Mouse (Mus musculus): ENCODE data around the gene Gm26558. TPM values are rescaled to one million over a fixed set of nuclear protein-coding genes. Genes with fewer than 3 reads are reported as not detected.
A peak's percentile ranks its signal among the peaks of the same experiment; 100 is the strongest.

Gm26558 gene
- total and polyA plus RNA-seq, 2 experiments from 2014 or later = 0.58 to 4.8 TPM

GRCm38 (mm10) chr2:70700851-70701250, 38.9 kb upstream of the Gm26558 start:
- H3K4me3 ChIP-seq (ENCODE audit: low read length) = no peak overlapping the region
- ATAC-seq = no peak
- TF ChIP-seq CTCF (IDR thresholded peaks at IDR 0.05; ENCODE audit: low read depth) = no peak
- H3K9ac ChIP-seq (replicated peaks; ENCODE audit: low read length) = no peak overlapping the region
- H3K9me3 ChIP-seq (ENCODE audit: low read length) = no peaks in the 10 kb centered on the region
- no peaks in the 10 kb centered on the region for H3K36me3 ChIP-seq (ENCODE audit: insufficient read depth, low read length)
- DNase-seq (ENCODE audit: low spot score) = no peak
- peaks cover 8% of the 10 kb centered on the region; the same call in 1 of the 2 replicates for H3K4me1 ChIP-seq (ENCODE audit: insufficient read depth, low read length)
- H3K27me3 ChIP-seq (ENCODE audit: insufficient read depth, low read length) = no peaks in the 10 kb centered on the region
- no peak overlapping the region for H3K4me2 ChIP-seq (ENCODE audit: low read depth, low read length)
- 89% methylated on average over 3 of the region's 3 CpGs for WGBS
- H3K27ac ChIP-seq = no peak overlapping the region

GRCm38 (mm10) chr2:70695712-70696111, 33.8 kb upstream of the Gm26558 start:
- Histone ChIP-seq H3K4me1 (ENCODE audit: insufficient read depth, low read length) (no peaks in the 10 kb centered on the region), H3K9me3 (ENCODE audit: low read length) (no peaks in the 10 kb centered on the region), H3K4me3 (ENCODE audit: low read length) (no peak overlapping the region), H3K36me3 (ENCODE audit: insufficient read depth, low read length) (peaks cover 6% of the 10 kb centered on the region), H3K4me2 (ENCODE audit: low read depth, low read length) (no peak overlapping the region), H3K27ac (no peak overlapping the region), H3K9ac (replicated peaks; ENCODE audit: low read length) (no peak overlapping the region), H3K27me3 (ENCODE audit: insufficient read depth, low read length) (no peaks in the 10 kb centered on the region)
- no peak for TF ChIP-seq CTCF (IDR thresholded peaks at IDR 0.05; ENCODE audit: low read depth)
- no peak for DNase-seq (ENCODE audit: low spot score)
- no peak for ATAC-seq
- 92% methylated on average over 10 of the region's 10 CpGs for WGBS

- H3K4me2 ChIP-seq (ENCODE audit: low read depth, low read length) = no peak overlapping the region
- WGBS = 89% methylated on average over 11 of the region's 11 CpGs
- no peak for ATAC-seq
- DNase-seq (ENCODE audit: low spot score) = no peak
- no peak overlapping the region for H3K4me3 ChIP-seq (ENCODE audit: low read length)
- no peaks in the 10 kb centered on the region for H3K9me3 ChIP-seq (ENCODE audit: low read length)
- TF ChIP-seq CTCF (IDR thresholded peaks at IDR 0.05; ENCODE audit: low read depth) = no peak
- peaks cover 52% of the 10 kb centered on the region for H3K36me3 ChIP-seq (ENCODE audit: insufficient read depth, low read length)
- H3K27me3 ChIP-seq (ENCODE audit: insufficient read depth, low read length) = no peaks in the 10 kb centered on the region
- H3K27ac ChIP-seq = no peak overlapping the region
- H3K4me1 ChIP-seq (ENCODE audit: insufficient read depth, low read length) = no peaks in the 10 kb centered on the region
- no peak overlapping the region for H3K9ac ChIP-seq (replicated peaks; ENCODE audit: low read length)
Observed at GRCm38 (mm10) chr2:70690195-70690594, 28.3 kb upstream of the Gm26558 start.

DNA sequence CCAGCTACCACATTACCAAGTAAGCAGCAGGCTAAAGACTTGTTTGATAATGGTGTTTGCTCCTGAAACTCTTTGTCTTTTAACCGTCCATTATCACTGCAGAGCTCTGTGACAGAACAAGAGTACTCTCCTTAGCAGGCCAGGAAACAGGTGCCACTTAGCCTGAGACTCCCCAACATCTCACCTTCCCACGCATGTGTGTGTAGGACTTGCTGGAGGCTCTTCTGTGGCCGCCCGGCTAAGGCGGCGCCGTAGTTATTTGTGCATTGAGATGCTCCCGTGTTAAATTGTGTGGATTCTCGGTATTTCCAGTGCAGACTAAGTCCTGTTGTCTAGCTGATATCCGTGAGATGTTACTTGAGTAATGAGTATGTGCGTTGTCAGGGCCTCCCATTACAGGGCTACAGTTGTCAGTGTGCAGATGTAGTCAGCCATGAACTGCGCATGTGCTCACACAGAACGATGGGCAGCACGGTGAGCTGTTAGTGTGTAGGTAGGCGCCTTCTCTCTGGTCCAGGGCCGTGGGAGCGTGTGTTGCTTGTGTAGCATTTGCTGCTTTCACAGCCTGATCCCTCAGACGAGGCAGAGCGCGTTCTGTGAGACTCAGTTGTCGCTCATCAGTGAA, 26.7 kb upstream of the Gm26558 start:
- H3K27me3 ChIP-seq (ENCODE audit: insufficient read depth, low read length) = no peaks in the 10 kb centered on the region
- ATAC-seq (no peak), DNase-seq (ENCODE audit: low spot score) (no peak)
- H3K9me3 ChIP-seq (ENCODE audit: low read length) = no peaks in the 10 kb centered on the region
- H3K9ac ChIP-seq (replicated peaks; ENCODE audit: low read length) = no peak overlapping the region
- no peak overlapping the region for H3K4me3 ChIP-seq (ENCODE audit: low read length)
- H3K4me1 ChIP-seq (ENCODE audit: insufficient read depth, low read length) = no peaks in the 10 kb centered on the region
- peaks cover 67% of the 10 kb centered on the region for H3K36me3 ChIP-seq (ENCODE audit: insufficient read depth, low read length)
- no peak overlapping the region for H3K4me2 ChIP-seq (ENCODE audit: low read depth, low read length)
- no peak for TF ChIP-seq CTCF (IDR thresholded peaks at IDR 0.05; ENCODE audit: low read depth)
- 91% methylated on average over 21 of the region's 21 CpGs for whole genome bisulfite sequencing
- no peak overlapping the region for H3K27ac ChIP-seq

- peaks cover 86% of the 10 kb centered on the region for H3K36me3 ChIP-seq (ENCODE audit: insufficient read depth, low read length)
- ATAC-seq = no peak
- H3K27me3 ChIP-seq (ENCODE audit: insufficient read depth, low read length) = no peaks in the 10 kb centered on the region
- H3K4me2 ChIP-seq (ENCODE audit: low read depth, low read length) = no peak overlapping the region
- WGBS = 77% methylated on average over 2 of the region's 2 CpGs
- no peak overlapping the region for H3K27ac ChIP-seq
- no peaks in the 10 kb centered on the region for H3K9me3 ChIP-seq (ENCODE audit: low read length)
- H3K4me1 ChIP-seq (ENCODE audit: insufficient read depth, low read length) = no peaks in the 10 kb centered on the region
- no peak for DNase-seq (ENCODE audit: low spot score)
- no peak overlapping the region for H3K9ac ChIP-seq (replicated peaks; ENCODE audit: low read length)
- H3K4me3 ChIP-seq (ENCODE audit: low read length) = no peak overlapping the region
- no peak for TF ChIP-seq CTCF (IDR thresholded peaks at IDR 0.05; ENCODE audit: low read depth)
Observed at GRCm38 (mm10) chr2:70682324-70682723, 20.4 kb upstream of the Gm26558 start.

DNA sequence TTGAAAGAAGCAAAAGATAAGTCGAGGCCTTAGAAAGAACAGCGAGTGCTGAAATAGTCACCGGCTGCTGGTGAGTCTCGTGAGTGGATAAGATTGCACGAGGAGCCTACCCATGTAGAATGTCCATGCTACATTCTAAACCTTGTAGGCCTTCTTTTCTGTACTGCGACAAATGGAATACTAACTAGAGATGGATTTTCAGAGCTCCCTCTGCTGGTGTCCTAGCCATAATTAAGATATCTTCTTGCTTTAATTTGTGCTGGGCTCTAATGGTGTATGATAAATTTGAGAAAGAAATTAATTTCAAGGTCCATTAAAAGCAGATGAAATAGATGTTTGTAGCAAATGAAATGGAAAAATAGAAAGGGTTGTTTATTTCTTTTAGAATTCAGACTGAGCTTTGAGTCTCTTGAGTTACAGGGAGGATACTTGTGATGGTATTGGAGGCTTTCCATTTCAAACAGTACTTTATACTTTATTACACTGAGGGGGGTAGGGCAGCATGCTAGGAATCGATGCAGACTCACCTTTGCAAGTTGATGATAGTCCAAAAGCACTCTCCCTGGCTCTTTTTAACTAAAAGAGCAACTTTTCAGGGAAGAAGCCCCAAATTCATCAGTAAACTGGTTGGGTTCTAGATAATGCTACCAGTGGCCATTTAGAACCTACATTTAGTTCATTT, 11.7 kb upstream of the Gm26558 start:
- DNase-seq (ENCODE audit: low spot score) (peak; percentile 65), ATAC-seq (no peak)
- Histone ChIP-seq H3K9me3 (ENCODE audit: low read length) (no peaks in the 10 kb centered on the region), H3K4me3 (ENCODE audit: low read length) (no peak overlapping the region), H3K27me3 (ENCODE audit: insufficient read depth, low read length) (no peaks in the 10 kb centered on the region), H3K4me1 (ENCODE audit: insufficient read depth, low read length) (no peaks in the 10 kb centered on the region), H3K9ac (replicated peaks; ENCODE audit: low read length) (no peak overlapping the region), H3K4me2 (ENCODE audit: low read depth, low read length) (no peak overlapping the region), H3K27ac (no peak overlapping the region), H3K36me3 (ENCODE audit: insufficient read depth, low read length) (peaks cover 9% of the 10 kb centered on the region)
- peak; percentile 60 for TF ChIP-seq CTCF (IDR thresholded peaks at IDR 0.05; ENCODE audit: low read depth)
- 75% methylated on average over 7 of the region's 7 CpGs for whole genome bisulfite sequencing

GRCm38 (mm10) chr2:70672476-70672875, 10.6 kb upstream of the Gm26558 start:
- no peak overlapping the region for H3K4me2 ChIP-seq (ENCODE audit: low read depth, low read length)
- H3K4me3 ChIP-seq (ENCODE audit: low read length) = no peak overlapping the region
- no peak for TF ChIP-seq CTCF (IDR thresholded peaks at IDR 0.05; ENCODE audit: low read depth)
- H3K27me3 ChIP-seq (ENCODE audit: insufficient read depth, low read length) = no peaks in the 10 kb centered on the region
- DNase-seq (ENCODE audit: low spot score) (no peak), ATAC-seq (no peak)
- no peak overlapping the region for H3K27ac ChIP-seq
- H3K36me3 ChIP-seq (ENCODE audit: insufficient read depth, low read length) = no peaks in the 10 kb centered on the region
- 78% methylated on average over 2 of the region's 2 CpGs for WGBS
- no peaks in the 10 kb centered on the region for H3K4me1 ChIP-seq (ENCODE audit: insufficient read depth, low read length)
- no peaks in the 10 kb centered on the region for H3K9me3 ChIP-seq (ENCODE audit: low read length)
- no peak overlapping the region for H3K9ac ChIP-seq (replicated peaks; ENCODE audit: low read length)
